In the genomic region with DNA sequence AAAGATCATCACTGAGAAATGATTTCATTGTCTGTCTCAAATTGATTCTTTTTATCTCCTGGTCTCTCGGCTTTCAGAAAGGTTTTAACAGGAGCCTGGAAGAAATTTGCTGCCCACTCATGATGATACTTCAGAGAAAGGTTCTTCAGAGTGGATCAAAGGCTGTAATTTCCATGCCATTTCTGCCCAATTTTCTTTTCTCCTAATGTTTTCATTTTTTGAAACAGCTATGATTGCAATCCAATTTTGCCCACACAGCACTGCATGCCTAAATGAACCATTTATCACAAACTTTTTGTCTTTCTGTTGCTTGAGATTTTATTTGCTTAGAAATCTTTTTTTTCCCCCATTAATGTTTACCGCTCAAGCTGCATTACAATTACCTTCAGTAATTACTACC, we compare ENCODE assay signal across 36 mouse cellular contexts. TPM values are rescaled to one million over a fixed set of nuclear protein-coding genes. Genes with fewer than 3 reads are reported as not detected.
"Had no signal": no experiment of that assay in that cellular context is flagged by ENCODE, and none has a peak within 500 bp of the region (broad histone marks: within the 10 kb centered on the region; RNA-seq: fewer than 3 reads in every experiment).

No protein-coding gene starts in this region.

- H3K9me3 ChIP-seq: heart, embryonic 10.5 days; heart, embryonic 12.5 days; hindbrain, embryonic 13.5 days; hindbrain, embryonic 15.5 days; kidney, embryonic 15.5 days; limb, embryonic 13.5 days; limb, embryonic 15.5 days; liver, embryonic 12.5 days had no signal

- H3K4me1 ChIP-seq: heart, embryonic 10.5 days; heart, embryonic 12.5 days; hindbrain, embryonic 13.5 days; hindbrain, embryonic 15.5 days; kidney, embryonic 15.5 days; limb, embryonic 13.5 days; limb, embryonic 15.5 days; liver, embryonic 12.5 days had no signal

- H3K9ac ChIP-seq: heart, embryonic 12.5 days; hindbrain, embryonic 13.5 days; hindbrain, embryonic 15.5 days; kidney, embryonic 15.5 days; limb, embryonic 13.5 days; limb, embryonic 15.5 days; liver, embryonic 12.5 days; liver, embryonic 14.5 days had no signal

- H3K4me3 ChIP-seq: gastrocnemius, adult 2 months; heart, embryonic 10.5 days; heart, embryonic 12.5 days; hindbrain, embryonic 13.5 days; hindbrain, embryonic 15.5 days; kidney, embryonic 15.5 days; limb, embryonic 13.5 days; limb, embryonic 15.5 days; liver, embryonic 12.5 days had no signal

- H3K36me3 ChIP-seq: heart, embryonic 10.5 days; heart, embryonic 12.5 days; hindbrain, embryonic 13.5 days; hindbrain, embryonic 15.5 days; kidney, embryonic 15.5 days; limb, embryonic 13.5 days; limb, embryonic 15.5 days; liver, embryonic 12.5 days had no signal

- DNase-seq: gastrocnemius, adult 2 months; gastrocnemius, postnatal 10 days; gastrocnemius, postnatal 25 days; heart, adult 18-20 months; heart, postnatal 10 days; heart, postnatal 4 days; kidney, adult 11 months; kidney, adult 2 months; kidney, adult 9 months; kidney, postnatal 14 days; kidney, postnatal 36 days; layer of hippocampus, adult 9-11 months; layer of hippocampus, postnatal 36 days; left cerebral cortex, postnatal 4 days had no signal

- ATAC-seq: hindbrain, postnatal 0 days; intestine, embryonic 16.5 days; liver, embryonic 12.5 days had no signal

- H3K27me3 ChIP-seq: heart, embryonic 12.5 days; hindbrain, embryonic 13.5 days; hindbrain, embryonic 15.5 days; kidney, embryonic 15.5 days; limb, embryonic 13.5 days; limb, embryonic 15.5 days; liver, embryonic 12.5 days had no signal

- H3K4me2 ChIP-seq: heart, embryonic 12.5 days; hindbrain, embryonic 13.5 days; hindbrain, embryonic 15.5 days; kidney, embryonic 15.5 days; limb, embryonic 13.5 days; limb, embryonic 15.5 days; liver, embryonic 12.5 days had no signal

- H3K27ac ChIP-seq: gastrocnemius, adult 2 months; heart, embryonic 10.5 days; hindbrain, embryonic 13.5 days; hindbrain, embryonic 15.5 days; hindbrain, postnatal 0 days; kidney, embryonic 15.5 days; kidney, postnatal 0 days; limb, embryonic 13.5 days; limb, embryonic 15.5 days; liver, embryonic 12.5 days; liver, embryonic 14.5 days had no signal

RNA-seq across cellular contexts. Expression of gene Gm5136, which starts 53.3 kb away (rescaled TPM):
- total RNA-seq: gastrocnemius, adult 2 months; gastrocnemius, postnatal 10 days; gastrocnemius, postnatal 25 days; gastrocnemius, postnatal 4 days; granulocyte monocyte progenitor cell, adult 5-6 weeks; heart, adult 18-20 months; heart, adult 8-10 months; heart, postnatal 10 days; heart, postnatal 25 days; heart, postnatal 4 days; hindbrain, postnatal 0 days had no signal
- polyA plus RNA-seq: heart, embryonic 10.5 days; heart, embryonic 12.5 days; heart, embryonic 14.5 days; heart, embryonic 16.5 days; intestine, embryonic 16.5 days; kidney, adult 2 months; kidney, embryonic 15.5 days; kidney, postnatal 0 days; large intestine, adult 2 months; limb, embryonic 11.5 days; limb, embryonic 13.5 days; limb, embryonic 15.5 days; liver, adult 2 months; liver, embryonic 12.5 days; liver, embryonic 14.5 days; liver, embryonic 16.5 days had no signal
